8 mouse cellular contexts compared by ENCODE assay signal in the genomic region with DNA sequence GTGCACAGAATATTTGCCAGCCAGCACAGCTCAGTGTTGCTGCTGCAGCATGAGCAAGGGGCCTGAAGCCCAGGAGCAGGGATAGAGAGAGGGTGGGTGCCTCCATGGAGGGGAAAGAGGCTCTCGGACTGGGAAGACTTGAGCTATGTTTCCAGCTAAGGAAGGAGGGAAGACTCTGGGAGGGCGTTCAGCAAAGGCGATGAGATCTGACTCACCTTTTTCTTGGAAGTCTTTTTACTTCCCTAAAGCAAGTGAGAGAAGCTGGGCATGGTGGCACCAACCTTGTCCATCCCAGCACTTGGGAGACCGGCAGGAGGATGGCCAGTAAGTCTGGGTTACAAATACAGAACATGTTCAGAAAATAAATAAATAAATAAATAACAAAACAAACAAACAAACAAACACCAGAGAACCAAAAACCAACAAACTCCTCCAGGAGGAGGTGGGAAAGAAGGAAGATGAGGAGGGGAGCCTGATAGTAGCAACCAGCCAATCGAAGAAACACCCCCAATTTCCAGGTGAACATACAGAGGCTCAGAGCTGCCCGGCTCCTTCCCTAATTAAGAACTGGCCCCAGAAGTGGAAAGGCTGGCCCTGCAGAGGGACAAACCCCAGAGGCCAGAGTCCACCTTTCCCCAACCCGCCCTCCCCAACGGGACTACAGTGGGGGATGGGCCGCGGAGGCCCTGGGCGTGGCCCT. TPM values are rescaled to one million over a fixed set of nuclear protein-coding genes. Genes with fewer than 3 reads are reported as not detected.
DNase-seq lines count a peak whose midpoint lies in the region; ATAC-seq and TF ChIP-seq lines count a peak whose summit lies in the region.

No protein-coding gene starts in this region.

- peak overlapping the region; percentile 66 for H3K9ac ChIP-seq in heart, embryonic 16.5 days (ENCODE audit: low read length)
- H3K9ac ChIP-seq in hindbrain, embryonic 14.5 days, result peak overlapping the region; percentile 50
- H3K9ac ChIP-seq in midbrain, embryonic 13.5 days (replicated peaks), result peak overlapping the region; percentile 60; the same call in 1 of the 2 replicates

- H3K27ac ChIP-seq in heart, embryonic 16.5 days (ENCODE audit: low read length), result peak overlapping the region; percentile 87
- H3K27ac ChIP-seq in bone marrow, adult 2 months (ENCODE audit: control insufficient read depth, insufficient read depth, low read depth, low read length, poor library complexity), result peak overlapping the region; percentile 72; the same call in 1 of the 2 replicates
- H3K27ac ChIP-seq in hindbrain, embryonic 14.5 days, result no peak overlapping the region
- H3K27ac ChIP-seq in midbrain, embryonic 13.5 days, result no peak overlapping the region

- TF ChIP-seq POLR2A in bone marrow, adult 2 months (IDR thresholded peaks at IDR 0.05; ENCODE audit: borderline replicate concordance, control insufficient read depth, low read depth, low read length), result no peak

- DNase-seq in heart, postnatal 4 days, result no peak
- no peak for DNase-seq in hindbrain, embryonic 14.5 days (ENCODE audit: low spot score)
- no peak for DNase-seq in adrenal gland, adult 18-20 months (ENCODE audit: low spot score in 2 of 2)
- DNase-seq in frontal cortex, postnatal 25 days (ENCODE audit: low spot score in 2 of 2), result no peak
- no peak for DNase-seq in cerebellum, adult 9-11 months

- no peaks in the 10 kb centered on the region for H3K27me3 ChIP-seq in heart, embryonic 16.5 days (ENCODE audit: control insufficient read depth, insufficient read depth, low read length)
- no peaks in the 10 kb centered on the region for H3K27me3 ChIP-seq in hindbrain, embryonic 14.5 days (ENCODE audit: control insufficient read depth, insufficient read depth, low read length)
- peaks cover 7% of the 10 kb centered on the region; the same call in 1 of the 2 replicates for H3K27me3 ChIP-seq in midbrain, embryonic 13.5 days

- H3K4me2 ChIP-seq in heart, embryonic 16.5 days (ENCODE audit: low read depth, low read length), result peak overlapping the region; percentile 68
- H3K4me2 ChIP-seq in hindbrain, embryonic 14.5 days (replicated peaks), result peak overlapping the region; percentile 56
- peak overlapping the region; percentile 60 for H3K4me2 ChIP-seq in midbrain, embryonic 13.5 days (replicated peaks)

- peak overlapping the region; percentile 41 for H3K4me3 ChIP-seq in heart, embryonic 16.5 days (ENCODE audit: low read length)
- H3K4me3 ChIP-seq in bone marrow, adult 2 months (replicated peaks; ENCODE audit: control insufficient read depth, low read depth, low read length), result peak overlapping the region; percentile 55
- peak overlapping the region; percentile 21 for H3K4me3 ChIP-seq in hindbrain, embryonic 14.5 days (replicated peaks; ENCODE audit: low read length)
- peak overlapping the region; percentile 33 for H3K4me3 ChIP-seq in midbrain, embryonic 13.5 days (replicated peaks)

- no peaks in the 10 kb centered on the region for H3K9me3 ChIP-seq in heart, embryonic 16.5 days (replicated peaks; ENCODE audit: control insufficient read depth, low read length)
- no peaks in the 10 kb centered on the region for H3K9me3 ChIP-seq in hindbrain, embryonic 14.5 days (ENCODE audit: control insufficient read depth, low read length)
- H3K9me3 ChIP-seq in midbrain, embryonic 13.5 days, result no peaks in the 10 kb centered on the region

- 14% methylated on average over 11 of the region's 11 CpGs for WGBS in heart, embryonic 16.5 days
- 16% methylated on average over 11 of the region's 11 CpGs for WGBS in bone marrow, adult 2 months
- 17% methylated on average over 9 of the region's 11 CpGs for WGBS in hindbrain, embryonic 14.5 days
- WGBS in midbrain, embryonic 13.5 days, result 13% methylated on average over 11 of the region's 11 CpGs

- ATAC-seq in heart, embryonic 16.5 days (replicated peaks; ENCODE audit: extremely low read depth, insufficient read depth, low FRiP score), result no peak
- no peak for ATAC-seq in hindbrain, embryonic 14.5 days (ENCODE audit: low FRiP score)
- peak; percentile 61 for ATAC-seq in midbrain, embryonic 13.5 days

- H3K4me1 ChIP-seq in heart, embryonic 16.5 days (ENCODE audit: control insufficient read depth, insufficient read depth, low read length), result peaks cover 17% of the 10 kb centered on the region
- no peaks in the 10 kb centered on the region; the same call in 1 of the 2 replicates for H3K4me1 ChIP-seq in bone marrow, adult 2 months (ENCODE audit: control insufficient read depth, insufficient read depth, low read length)
- H3K4me1 ChIP-seq in hindbrain, embryonic 14.5 days (replicated peaks; ENCODE audit: control insufficient read depth, insufficient read depth, low read length), result 0 out of 2 replicates have a peak, but pooled peaks cover 3% of the 10 kb centered on the region
- H3K4me1 ChIP-seq in midbrain, embryonic 13.5 days (replicated peaks), result peaks cover 14% of the 10 kb centered on the region

- peaks cover 11% of the 10 kb centered on the region for H3K36me3 ChIP-seq in heart, embryonic 16.5 days (ENCODE audit: control insufficient read depth, insufficient read depth)
- H3K36me3 ChIP-seq in hindbrain, embryonic 14.5 days (replicated peaks; ENCODE audit: control insufficient read depth, insufficient read depth), result 0 out of 2 replicates have a peak, but pooled peaks cover 6% of the 10 kb centered on the region
- peaks cover 15% of the 10 kb centered on the region for H3K36me3 ChIP-seq in midbrain, embryonic 13.5 days

- TF ChIP-seq CTCF in bone marrow, adult 2 months (IDR thresholded peaks at IDR 0.05; ENCODE audit: control insufficient read depth, insufficient read depth, low read length), result no peak

RNA-seq across cellular contexts. Expression of gene Sertad1, which starts 5.6 kb away (rescaled TPM):
- 36.4 and 44.0 TPM in 2 replicates for polyA plus RNA-seq in heart, embryonic 16.5 days (2015; fragmentation: Nextera tagmentation; extraction: Ambion mirVana)
- total RNA-seq in heart, postnatal 4 days (2021), result 10 to 100 TPM; 14.4 to 15.5 TPM
- polyA plus RNA-seq in bone marrow, adult 2 months (2011; ENCODE audit: insufficient read depth, insufficient read length, low replicate concordance, missing spikeins), result 20.9 and 33.8 TPM in 2 replicates
- polyA plus RNA-seq in hindbrain, embryonic 14.5 days (2014; fragmentation: Nextera tagmentation; extraction: Ambion mirVana), result 7.9 and 8.9 TPM in 2 replicates
- 8.2 and 8.5 TPM in 2 replicates for polyA plus RNA-seq in midbrain, embryonic 13.5 days (2015; fragmentation: Nextera tagmentation; extraction: Ambion mirVana)
- 10 to 100 TPM; 17.3 to 23.7 TPM for total RNA-seq in adrenal gland, adult 18-20 months (2021)

RNA-seq across cellular contexts. Expression of gene Sertad3, which starts 7.5 kb away (rescaled TPM):
- polyA plus RNA-seq in heart, embryonic 16.5 days (2015; fragmentation: Nextera tagmentation; extraction: Ambion mirVana), result 22.1 and 23.4 TPM in 2 replicates
- total RNA-seq in heart, postnatal 4 days (2021), result 10 to 100 TPM in 1 of 2 experiments, 1 to 10 TPM in 1; 7.4 to 10.1 TPM
- 34.3 and 61.0 TPM in 2 replicates for polyA plus RNA-seq in bone marrow, adult 2 months (2011; ENCODE audit: insufficient read depth, insufficient read length, low replicate concordance, missing spikeins)
- polyA plus RNA-seq in hindbrain, embryonic 14.5 days (2014; fragmentation: Nextera tagmentation; extraction: Ambion mirVana), result 8.4 and 9.3 TPM in 2 replicates
- polyA plus RNA-seq in midbrain, embryonic 13.5 days (2015; fragmentation: Nextera tagmentation; extraction: Ambion mirVana), result 12.4 and 12.6 TPM in 2 replicates
- 10 to 100 TPM; 10.6 to 11.5 TPM for total RNA-seq in adrenal gland, adult 18-20 months (2021)

RNA-seq across cellular contexts. Expression of gene Prx, which starts 18.0 kb away (rescaled TPM):
- polyA plus RNA-seq in heart, embryonic 16.5 days (2015; fragmentation: Nextera tagmentation; extraction: Ambion mirVana), result 1.7 and 2.7 TPM in 2 replicates
- total RNA-seq in heart, postnatal 4 days (2021), result 1 to 10 TPM; 4.1 to 5.9 TPM
- polyA plus RNA-seq in bone marrow, adult 2 months (2011; ENCODE audit: insufficient read depth, insufficient read length, low replicate concordance, missing spikeins), result 0.79 and 3.4 TPM in 2 replicates
- polyA plus RNA-seq in hindbrain, embryonic 14.5 days (2014; fragmentation: Nextera tagmentation; extraction: Ambion mirVana), result 0.50 and 0.93 TPM in 2 replicates
- 1.2 and 1.6 TPM in 2 replicates for polyA plus RNA-seq in midbrain, embryonic 13.5 days (2015; fragmentation: Nextera tagmentation; extraction: Ambion mirVana)
- 1 to 10 TPM; 2.6 to 3.0 TPM for total RNA-seq in adrenal gland, adult 18-20 months (2021)

RNA-seq across cellular contexts. Expression of gene Blvrb, which starts 33.3 kb away (rescaled TPM):
- 48.3 and 52.3 TPM in 2 replicates for polyA plus RNA-seq in heart, embryonic 16.5 days (2015; fragmentation: Nextera tagmentation; extraction: Ambion mirVana)
- 10 to 100 TPM; 36.3 to 44.5 TPM for total RNA-seq in heart, postnatal 4 days (2021)
- 323 and 400 TPM in 2 replicates for polyA plus RNA-seq in bone marrow, adult 2 months (2011; ENCODE audit: insufficient read depth, insufficient read length, low replicate concordance, missing spikeins)
- 17.7 and 25.4 TPM in 2 replicates for polyA plus RNA-seq in hindbrain, embryonic 14.5 days (2014; fragmentation: Nextera tagmentation; extraction: Ambion mirVana)
- polyA plus RNA-seq in midbrain, embryonic 13.5 days (2015; fragmentation: Nextera tagmentation; extraction: Ambion mirVana), result 14.8 and 16.1 TPM in 2 replicates
- 10 to 100 TPM; 40.1 to 56.1 TPM for total RNA-seq in adrenal gland, adult 18-20 months (2021)

RNA-seq across cellular contexts. Expression of gene Sptbn4, which starts 33.6 kb away (rescaled TPM):
- polyA plus RNA-seq in heart, embryonic 16.5 days (2015; fragmentation: Nextera tagmentation; extraction: Ambion mirVana), result 0.10 and 0.43 TPM in 2 replicates
- total RNA-seq in heart, postnatal 4 days (2021), result under 1 TPM; 0.32 to 0.50 TPM
- polyA plus RNA-seq in bone marrow, adult 2 months (2011; ENCODE audit: insufficient read depth, insufficient read length, low replicate concordance, missing spikeins), result 0.11 and 0.62 TPM in 2 replicates
- 4.0 and 4.2 TPM in 2 replicates for polyA plus RNA-seq in hindbrain, embryonic 14.5 days (2014; fragmentation: Nextera tagmentation; extraction: Ambion mirVana)
- polyA plus RNA-seq in midbrain, embryonic 13.5 days (2015; fragmentation: Nextera tagmentation; extraction: Ambion mirVana), result 1.1 and 2.2 TPM in 2 replicates
- total RNA-seq in adrenal gland, adult 18-20 months (2021), result 1 to 10 TPM; 2.9 to 3.1 TPM

Comparison
In these comparisons a context has a peak if more than half of its experiments do, and no peak if none do; other contexts are left out.
1. H3K27ac ChIP-seq: peak in heart, embryonic 16.5 days (single experiment) and bone marrow, adult 2 months (single experiment); none in hindbrain, embryonic 14.5 days (single experiment) and midbrain, embryonic 13.5 days (single experiment).
2. Peak in every context shown above with its lines, with median percentiles within 50 percentile points of each other: H3K4me2 ChIP-seq, H3K4me3 ChIP-seq and H3K9ac ChIP-seq.